Mouse (Mus musculus) brain, embryonic 14.5 days (tissue): ENCODE results near the gene Adgrl3.

Experiments used
- CTCF ChIP-seq: fragments of 200-500 bp; IDR thresholded peaks from 2 replicates; pipeline ENCODE4 v1.5.1; 2012; ENCODE audit warnings: inconsistent platforms, mild to moderate bottlenecking, moderate library complexity, borderline replicate concordance; ENCODE audit not compliant: insufficient read depth, insufficient read length; ENCODE audit errors: extremely low read depth
- POLR2A ChIP-seq: fragments of 200-500 bp; IDR thresholded peaks from 2 replicates; pipeline ENCODE4 v1.6.1; 2012; ENCODE audit warnings: mild to moderate bottlenecking, inconsistent platforms, borderline replicate concordance; ENCODE audit not compliant: poor library complexity, insufficient read depth, insufficient read length, severe bottlenecking; ENCODE audit errors: extremely low read depth

GRCm38 (mm10) chr5:81347571-81347970, 327.6 kb downstream of the Adgrl3 start:
- TF ChIP-seq POLR2A (no peak), CTCF (no peak)
